Mouse (Mus musculus) brain, embryonic 14.5 days (tissue): ENCODE results near the gene Slc2a9.
A peak's percentile ranks its signal among the peaks of the same experiment; 100 is the strongest.

ENCODE experiments used
- CTCF ChIP-seq: fragments of 200-500 bp; IDR thresholded peaks from 2 replicates; pipeline ENCODE4 v1.5.1; 2012; ENCODE audit warnings: inconsistent platforms, mild to moderate bottlenecking, moderate library complexity, borderline replicate concordance; ENCODE audit not compliant: insufficient read depth, insufficient read length; ENCODE audit errors: extremely low read depth
- POLR2A ChIP-seq: fragments of 200-500 bp; IDR thresholded peaks from 2 replicates; pipeline ENCODE4 v1.6.1; 2012; ENCODE audit warnings: mild to moderate bottlenecking, inconsistent platforms, borderline replicate concordance; ENCODE audit not compliant: poor library complexity, insufficient read depth, insufficient read length, severe bottlenecking; ENCODE audit errors: extremely low read depth

DNA sequence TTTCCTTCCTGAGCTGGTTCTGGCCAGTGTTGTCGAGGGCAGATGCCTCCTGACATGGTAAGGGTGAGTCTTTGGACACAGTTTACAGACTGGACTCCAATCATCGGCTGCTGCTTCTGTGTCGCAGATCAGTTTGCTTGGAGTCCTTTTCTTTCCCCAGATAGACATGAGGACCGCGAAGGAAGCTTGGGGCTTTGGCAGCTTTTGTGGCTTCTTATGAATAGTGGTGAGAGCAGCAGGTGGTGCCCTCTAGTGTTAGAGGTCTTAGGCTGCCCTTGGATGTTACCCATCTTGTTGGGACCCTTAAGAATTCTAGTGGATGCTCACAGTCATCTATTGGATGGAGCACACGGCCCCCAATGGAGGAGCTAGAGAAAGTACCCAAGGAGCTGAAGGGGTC is 13.3 kb upstream of the Slc2a9 start:
- peak; percentile 28; the same call in 1 of the 2 replicates for TF ChIP-seq CTCF
- TF ChIP-seq POLR2A, result no peak
